Mouse (Mus musculus) hindbrain, embryonic 11.5 days (tissue): ENCODE measurements at regions not wholly inside any gene's neighbourhood (a gene's known extent, or its start where the extent isn't known, plus 50 kb on each side); places are given as distances from the start of the nearest gene placed in this dataset.

Experiments
- ATAC-seq: fragments of 200-750 bp; cut with Nextera tagmentation; 2 replicates; pipeline ENCODE4 v1.8.0; 2017; ENCODE audit warnings: mild to moderate bottlenecking, moderate TSS enrichment, moderate library complexity; ENCODE audit not compliant: low FRiP score
- DNase-seq: peaks from one replicate; pipeline ENCODE4 v3.0.0-alpha.2; 2015; ENCODE audit warnings: low spot score
- H3K27ac ChIP-seq: fragments of 300-500 bp; sonication (generic); 2 replicates; pipeline ENCODE4 v1.5.1; 2014; ENCODE audit warnings: mild to moderate bottlenecking, low read depth, low read length
- H3K27me3 ChIP-seq: fragments of 300-500 bp; sonication (generic); 2 replicates; pipeline ENCODE4 v1.6.1; 2014; ENCODE audit warnings: mild to moderate bottlenecking, low read length, moderate library complexity, mixed read lengths; ENCODE audit not compliant: control insufficient read depth, insufficient read depth
- H3K36me3 ChIP-seq: fragments of 300-500 bp; sonication (generic); 2 replicates; pipeline ENCODE4 v1.6.1; 2014; ENCODE audit warnings: mild to moderate bottlenecking, low read length, moderate library complexity, mixed read lengths; ENCODE audit not compliant: control insufficient read depth, insufficient read depth
- H3K4me1 ChIP-seq: fragments of 300-500 bp; sonication (generic); replicated peaks from 2 replicates; pipeline ENCODE4 v1.6.1; 2014; ENCODE audit warnings: low read length, mixed read lengths; ENCODE audit not compliant: control insufficient read depth, insufficient read depth
- H3K4me2 ChIP-seq: fragments of 300-500 bp; sonication (generic); replicated peaks from 2 replicates; pipeline ENCODE4 v1.6.1; 2014; ENCODE audit warnings: mild to moderate bottlenecking, low read depth, low read length
- H3K4me3 ChIP-seq: fragments of 300-500 bp; sonication (generic); 2 replicates; pipeline ENCODE4 v1.5.1; 2014; ENCODE audit warnings: low read depth, low read length
- H3K9ac ChIP-seq: fragments of 300-500 bp; sonication (generic); 2 replicates; pipeline ENCODE4 v1.6.1; 2014; ENCODE audit warnings: low read depth, low read length
- H3K9me3 ChIP-seq: fragments of 300-500 bp; sonication (generic); 2 replicates; pipeline ENCODE4 v1.6.1; 2016; ENCODE audit warnings: low read length; ENCODE audit not compliant: control insufficient read depth
- WGBS: fragments of 180-500 bp; shearing (Covaris S2); extraction: QIAGEN DNeasy Blood & Tissue Kit; methylation state at CpG from one replicate; pipeline ENCODE4 v1.1.7; 2014; 5-methylcytosine and 5-hydroxymethylcytosine counted together

- DNase-seq (no peak), ATAC-seq (no peak)
- H3K27ac ChIP-seq, result no peak overlapping the region
- H3K4me3 ChIP-seq, result no peak overlapping the region
- H3K4me1 ChIP-seq, result no peaks in the 10 kb centered on the region
- H3K9ac ChIP-seq, result no peak overlapping the region
- no peak overlapping the region for H3K4me2 ChIP-seq
- H3K9me3 ChIP-seq, result no peaks in the 10 kb centered on the region
- whole genome bisulfite sequencing, result 79% methylated on average over 6 of the region's 6 CpGs
- no peaks in the 10 kb centered on the region for H3K27me3 ChIP-seq
- H3K36me3 ChIP-seq, result no peaks in the 10 kb centered on the region
Measured at GRCm38 (mm10) chr9:30521556-30522240, 94.8 kb downstream of the Snx19 start.

- WGBS, result 30% methylated on average over 9 of the region's 9 CpGs
- no peak overlapping the region for H3K9ac ChIP-seq
- no peaks in the 10 kb centered on the region for H3K27me3 ChIP-seq
- ATAC-seq (peak; percentile 43; the same call in 1 of the 2 replicates), DNase-seq (peak; percentile 41)
- H3K9me3 ChIP-seq, result no peaks in the 10 kb centered on the region
- H3K27ac ChIP-seq, result no peak overlapping the region
- H3K36me3 ChIP-seq, result no peaks in the 10 kb centered on the region
- no peak overlapping the region for H3K4me3 ChIP-seq
- H3K4me1 ChIP-seq, result no peaks in the 10 kb centered on the region
- no peak overlapping the region for H3K4me2 ChIP-seq
Measured at GRCm38 (mm10) chr9:30520853-30521439, 94.0 kb downstream of the Snx19 start.

GRCm38 (mm10) chr9:30520116-30520515 lies 93.2 kb downstream of the Snx19 start:
- H3K27ac ChIP-seq, result no peak overlapping the region
- H3K9ac ChIP-seq, result no peak overlapping the region
- H3K4me2 ChIP-seq, result no peak overlapping the region
- ATAC-seq (no peak), DNase-seq (no peak)
- no peaks in the 10 kb centered on the region for H3K27me3 ChIP-seq
- no peak overlapping the region for H3K4me3 ChIP-seq
- H3K9me3 ChIP-seq, result no peaks in the 10 kb centered on the region
- H3K4me1 ChIP-seq, result no peaks in the 10 kb centered on the region
- 32% methylated on average over 1 of the region's 1 CpGs for WGBS
- no peaks in the 10 kb centered on the region for H3K36me3 ChIP-seq

- Histone ChIP-seq H3K4me1 (no peaks in the 10 kb centered on the region), H3K4me3 (no peak overlapping the region), H3K4me2 (no peak overlapping the region), H3K27ac (no peak overlapping the region), H3K36me3 (no peaks in the 10 kb centered on the region), H3K9me3 (no peaks in the 10 kb centered on the region), H3K9ac (no peak overlapping the region), H3K27me3 (no peaks in the 10 kb centered on the region)
- WGBS, result 86% methylated on average over 1 of the region's 1 CpGs
- DNase-seq (no peak), ATAC-seq (no peak)
Measured at GRCm38 (mm10) chr9:30519231-30519630, 92.3 kb downstream of the Snx19 start.
